Mouse (Mus musculus) layer of hippocampus, adult 18-20 months (tissue): ENCODE data around the gene Zfp503. TPM values are rescaled to one million over a fixed set of nuclear protein-coding genes. Genes with fewer than 3 reads are reported as not detected.

Source experiments
- DNase-seq, 2 experiments: peaks; one replicate each; pipeline ENCODE4 v3.0.0; 2022; ENCODE audit warnings: low spot score in 2 of 2
- total RNA-seq, 2 experiments: library from RNA; stranded (reverse); gene quantifications; 2 replicates each; pipeline ENCODE4 v1.2.3; 2021

The Zfp503 gene
- total RNA-seq, 2 experiments from 2014 or later: 3.6 to 4.1 TPM

DNA sequence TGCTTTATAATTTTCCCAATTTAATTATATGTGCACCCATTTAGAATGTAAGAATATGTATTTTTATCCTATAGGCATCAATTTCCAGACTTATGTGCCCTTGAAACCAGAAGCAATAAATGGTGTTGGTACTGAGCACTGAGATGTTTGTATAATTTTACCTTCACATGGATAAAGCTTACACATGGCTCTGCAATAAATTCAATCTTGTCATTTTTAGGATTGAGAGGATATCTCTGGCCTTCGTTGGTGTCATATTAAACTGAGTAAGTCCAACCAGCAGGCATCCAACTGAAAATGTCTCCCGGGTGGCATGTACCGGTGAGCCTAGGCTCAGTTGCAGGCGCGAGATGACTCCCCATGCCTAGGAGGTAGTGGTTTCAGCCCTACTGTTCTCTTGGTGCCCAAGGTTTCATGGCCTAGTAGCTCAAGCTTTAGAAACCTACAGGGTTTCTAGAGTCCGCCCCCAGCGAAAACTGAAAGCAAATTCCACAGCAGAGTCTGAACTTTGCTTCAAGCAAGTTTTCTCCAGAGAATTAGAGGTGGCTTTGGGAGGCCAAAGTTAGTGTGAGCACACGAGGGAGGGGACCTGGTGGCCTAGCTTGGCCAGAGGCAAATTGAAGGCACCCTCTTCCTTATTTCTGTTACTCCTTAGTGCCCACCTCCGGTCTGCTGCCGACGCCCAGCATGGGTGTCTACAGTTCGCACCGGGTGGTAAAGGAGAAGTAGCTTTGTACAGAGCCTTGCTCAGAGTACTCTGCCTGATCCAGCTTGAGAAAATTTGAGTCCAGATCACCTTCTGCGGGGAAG is 4.1 kb upstream of the Zfp503 start:
- DNase-seq: no peak

DNA sequence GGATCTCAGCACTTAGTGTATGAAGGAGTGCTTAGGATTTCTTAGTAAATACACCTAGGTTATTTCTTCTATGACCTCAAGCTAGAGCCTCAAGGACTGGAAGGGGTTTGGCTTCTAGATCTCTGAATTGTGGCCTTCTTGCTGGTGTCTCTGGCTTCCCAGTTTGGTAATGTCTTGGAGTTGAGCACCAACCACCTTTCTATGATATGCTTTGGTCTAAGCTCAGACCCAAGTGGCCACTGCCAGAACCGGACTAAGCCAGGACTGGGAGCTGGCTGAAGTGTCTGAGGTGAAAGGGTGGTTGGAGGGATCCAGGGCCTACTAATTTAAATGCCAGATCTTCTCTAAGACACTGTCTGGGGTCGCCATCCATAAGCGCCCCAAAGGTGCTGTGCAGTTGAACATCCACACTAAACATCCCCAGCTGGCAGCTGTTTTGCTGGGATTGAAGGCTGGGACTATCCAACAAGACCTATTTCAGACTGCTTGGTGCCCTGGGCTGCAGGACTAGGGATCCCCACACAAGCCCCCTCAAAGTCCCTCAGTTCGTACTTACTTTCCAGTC is 3.0 kb upstream of the Zfp503 start:
- no peak for DNase-seq

DNA sequence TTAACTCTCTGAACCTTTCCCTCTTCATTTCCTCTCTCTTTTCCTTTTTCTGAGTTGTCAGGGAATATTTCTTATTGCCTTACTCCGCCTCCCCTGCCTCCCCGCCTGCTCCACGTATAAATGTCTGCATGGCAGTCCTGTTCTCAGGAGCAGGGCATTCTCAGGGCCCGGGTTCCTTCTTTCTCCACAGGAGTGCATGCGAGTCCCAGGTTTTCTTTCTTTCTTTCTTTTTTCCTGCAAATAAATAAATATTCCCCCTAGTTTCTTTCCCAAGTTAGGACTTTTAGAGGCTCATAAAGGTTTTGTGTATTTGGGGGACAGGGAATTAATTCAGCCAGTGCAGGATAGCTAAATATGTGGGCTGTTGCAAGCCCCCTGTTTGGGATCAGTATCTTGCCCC is 2.5 kb upstream of the Zfp503 start:
- no peak for DNase-seq

DNA sequence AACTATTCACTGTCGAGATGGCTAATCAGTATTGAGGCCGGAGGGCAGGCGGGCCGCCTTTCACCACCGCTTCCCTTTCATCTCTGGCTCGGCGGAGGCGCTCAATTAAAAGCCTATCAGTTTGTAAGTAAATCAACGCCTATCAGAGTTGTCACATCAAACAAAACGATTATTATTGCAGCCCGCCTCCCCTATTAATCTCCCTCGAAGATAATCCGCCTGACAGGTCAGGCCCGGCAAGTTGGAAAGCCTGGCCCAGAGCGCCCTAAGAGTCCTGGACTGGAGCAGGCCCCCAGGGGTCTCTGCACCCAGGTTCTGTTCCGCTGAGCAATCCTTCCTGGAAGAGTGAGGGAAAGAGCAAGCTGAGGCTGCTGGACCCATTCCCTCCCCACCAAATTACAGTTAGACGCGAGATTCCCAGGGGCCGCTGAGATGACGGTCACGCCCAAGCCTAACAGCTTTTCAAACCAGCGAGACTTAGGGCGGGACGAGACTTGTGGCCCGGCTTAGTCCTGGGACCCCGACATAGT is 1.9 kb upstream of the Zfp503 start:
- DNase-seq: no peak

DNA sequence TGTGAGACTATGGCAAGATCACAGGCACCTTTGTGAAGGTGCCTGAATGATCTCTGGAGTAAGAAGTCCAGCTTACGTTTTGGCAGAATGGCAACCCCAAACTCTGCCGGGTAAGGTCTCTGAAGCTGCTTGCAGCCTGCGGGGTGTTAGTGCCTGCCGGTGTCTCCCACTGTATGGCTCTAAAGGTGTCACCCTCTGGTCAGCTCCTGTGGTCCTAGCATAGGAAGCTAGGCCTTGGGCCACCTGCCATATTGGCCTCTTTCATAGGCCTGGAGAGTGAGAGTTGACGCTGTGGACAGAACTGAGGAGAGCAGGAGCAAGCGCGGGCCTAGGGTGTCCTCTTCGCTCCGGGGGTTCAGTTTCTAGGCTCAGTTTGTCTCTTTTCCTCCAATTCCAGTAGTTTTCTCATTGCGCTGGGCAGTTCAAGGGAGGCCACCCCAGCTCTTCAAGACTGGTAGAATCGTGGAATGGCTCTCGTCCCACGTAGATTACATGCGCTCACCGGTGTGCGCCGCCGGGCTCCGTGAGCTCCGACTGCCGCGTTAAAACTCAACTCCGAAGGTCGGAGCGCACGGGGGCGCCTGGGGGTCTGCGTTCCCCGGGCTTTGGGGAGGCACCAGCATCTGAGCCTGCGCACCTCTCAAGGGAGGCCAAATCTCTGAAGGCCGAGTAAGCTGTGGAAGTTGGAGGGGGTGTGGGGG is 1.1 kb upstream of the Zfp503 start:
- no peak for DNase-seq

DNA sequence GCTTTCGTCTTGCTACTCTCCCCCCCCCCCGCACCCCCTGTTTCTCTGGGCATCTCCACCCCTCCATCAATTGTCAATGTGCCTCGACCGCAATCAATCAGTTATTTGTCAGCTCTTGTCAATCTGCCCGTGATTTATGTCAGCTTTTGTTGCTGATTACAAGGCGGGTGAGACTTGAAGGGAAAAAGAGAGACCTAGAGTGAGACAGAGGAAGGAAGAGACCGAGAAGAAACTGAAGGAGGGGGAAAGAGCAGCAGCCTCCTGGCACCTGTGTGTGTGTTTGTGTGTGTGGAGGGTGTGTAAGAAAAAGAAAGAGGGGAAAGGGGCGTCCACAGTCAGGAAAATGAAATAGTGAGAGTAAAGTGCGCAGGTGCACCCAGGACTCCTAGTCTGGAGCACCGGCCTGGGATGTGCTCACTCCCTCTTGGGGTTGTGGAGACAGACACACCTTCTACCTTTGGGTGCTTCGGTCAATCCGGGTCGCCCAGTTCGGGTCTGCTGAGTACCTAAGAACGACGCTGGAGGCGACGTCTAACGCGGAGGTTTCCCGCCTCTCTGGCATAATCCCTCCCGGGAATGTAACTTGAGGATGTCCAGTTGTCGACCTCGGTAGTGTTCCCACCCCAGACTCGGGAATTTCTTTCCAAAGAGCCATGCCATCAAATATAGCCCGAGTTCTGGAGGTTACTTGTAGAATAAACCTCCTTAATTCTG is 667 bp downstream of the Zfp503 start:
- DNase-seq: peak in 1 of 2 experiments; percentile 24

DNA sequence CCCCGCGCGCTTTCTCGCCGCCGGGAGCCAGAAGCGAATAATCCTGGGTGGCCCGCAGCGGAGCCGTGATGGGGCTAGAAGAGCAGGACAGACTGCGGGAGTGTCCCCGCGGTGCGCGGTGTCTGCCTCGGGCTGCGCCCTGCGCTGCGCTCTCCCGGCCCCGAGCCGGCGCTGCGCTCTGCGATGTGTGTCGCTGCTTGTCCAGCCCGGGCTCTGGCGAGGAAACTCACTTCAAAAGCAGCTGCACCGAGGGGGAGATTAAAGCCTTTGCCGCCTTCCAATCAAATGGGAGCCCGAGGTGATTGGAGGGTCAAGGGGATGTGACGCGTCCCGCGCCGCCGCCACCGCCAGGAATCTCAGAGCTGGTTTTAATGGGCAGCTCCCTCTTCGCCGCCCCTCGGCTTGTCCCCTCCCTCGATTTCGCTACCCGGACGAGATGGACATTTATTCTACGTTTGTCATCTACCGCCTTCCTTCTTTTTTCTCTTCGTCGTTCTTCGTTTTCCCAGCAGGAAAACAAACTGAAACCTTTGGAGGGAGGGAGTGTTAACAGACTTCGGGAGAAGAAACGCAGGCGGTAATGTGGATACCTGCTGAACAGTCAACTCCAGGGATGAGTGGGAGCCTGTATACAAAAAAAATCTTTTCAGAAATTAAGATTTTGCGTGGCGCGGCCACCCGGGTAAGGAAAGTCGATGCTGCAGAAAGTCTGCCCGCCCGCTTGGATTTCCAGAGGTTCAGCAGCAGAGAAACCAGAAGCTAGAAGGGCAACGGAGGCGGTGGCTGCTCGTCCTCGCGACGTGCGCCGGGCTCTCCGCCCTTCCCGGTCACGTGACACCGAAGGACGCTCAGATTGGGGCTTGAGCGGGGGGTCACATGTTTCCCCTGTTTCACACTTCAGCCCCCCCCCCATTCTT is 1.5 kb downstream of the Zfp503 start:
- peak; percentile 87 to 93 for DNase-seq

DNA sequence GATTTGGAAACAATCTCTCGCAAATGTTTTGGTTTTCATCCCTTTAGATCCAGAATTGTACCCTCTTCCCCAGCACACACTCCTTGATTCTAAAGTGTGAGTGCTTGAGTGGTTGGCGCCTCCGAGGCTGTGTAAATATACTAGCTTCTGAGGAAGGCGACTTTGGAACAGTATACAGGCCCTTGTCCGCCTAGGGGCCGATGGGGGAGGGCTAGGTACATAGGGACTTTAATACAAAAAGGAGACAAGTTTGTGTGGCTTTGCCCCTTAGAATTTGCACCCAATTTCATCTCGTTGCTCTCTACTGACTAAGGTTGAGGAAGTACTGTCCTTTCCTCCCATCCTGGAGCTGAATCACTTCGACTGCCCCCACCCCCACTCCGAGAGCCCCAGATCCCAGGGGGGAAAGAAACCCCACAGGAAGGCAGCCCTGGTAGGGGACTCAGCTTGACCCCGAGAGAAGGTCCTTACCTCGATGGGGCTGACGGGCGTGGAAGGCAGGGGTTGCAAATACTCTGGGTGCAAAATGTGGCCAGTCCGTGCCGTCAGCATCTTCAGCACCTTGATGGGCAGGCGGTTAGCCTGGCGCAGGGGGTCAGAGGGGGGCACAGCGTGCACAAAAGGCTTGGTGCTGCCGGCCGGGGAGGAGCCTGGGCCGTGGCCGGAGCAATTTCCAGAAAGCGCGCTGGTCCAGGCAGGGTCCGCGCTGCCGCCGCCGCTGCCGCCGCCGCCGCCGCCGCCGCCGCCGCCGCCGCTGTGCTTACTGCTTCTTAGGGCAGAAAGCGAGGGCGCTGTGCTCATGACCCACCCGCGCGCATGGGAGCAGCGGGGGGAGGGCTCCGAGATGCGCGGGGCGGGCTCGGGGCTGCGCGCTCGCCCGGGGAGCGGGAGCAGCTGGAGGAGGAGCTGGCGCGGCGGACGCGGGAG is 2.4 kb downstream of the Zfp503 start:
- no peak for DNase-seq

DNA sequence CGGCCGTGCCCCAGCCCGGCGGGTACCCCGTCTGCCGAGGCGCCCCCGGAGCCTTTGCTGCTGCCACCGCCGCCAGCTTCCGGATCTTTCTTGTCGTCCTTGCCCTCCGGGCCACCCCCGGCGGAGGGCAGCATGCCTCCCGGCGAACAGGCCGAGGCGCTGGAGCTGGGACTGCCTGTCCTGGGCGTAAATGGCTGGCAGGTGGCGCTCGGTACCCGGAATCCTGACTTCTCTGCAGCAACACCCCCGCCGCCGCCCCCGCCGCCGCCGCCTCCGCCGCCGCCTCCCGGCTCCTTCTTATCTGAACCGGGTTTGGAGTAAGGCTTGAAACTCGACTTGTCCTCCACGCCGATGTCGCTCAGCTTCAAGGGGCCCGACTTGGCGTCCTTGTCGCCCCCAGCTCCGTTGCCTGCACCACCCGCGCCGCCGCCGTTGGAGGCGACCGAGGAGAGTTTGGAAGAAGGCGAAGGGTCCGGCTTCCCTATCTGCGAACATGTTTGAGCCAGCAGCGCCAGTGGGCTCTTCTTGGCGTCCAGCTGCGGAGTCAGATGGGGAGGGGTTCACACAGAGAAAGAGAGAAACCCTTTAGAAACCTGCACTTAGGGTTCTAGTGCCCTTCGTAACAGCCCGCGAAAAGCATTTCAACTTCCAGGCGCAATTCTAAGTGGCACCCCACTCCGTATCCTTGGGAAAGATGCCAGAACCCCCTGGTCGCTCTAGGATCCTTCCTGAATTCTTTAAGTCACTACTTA is 3.2 kb downstream of the Zfp503 start:
- peak; percentile 73 to 88 for DNase-seq

DNA sequence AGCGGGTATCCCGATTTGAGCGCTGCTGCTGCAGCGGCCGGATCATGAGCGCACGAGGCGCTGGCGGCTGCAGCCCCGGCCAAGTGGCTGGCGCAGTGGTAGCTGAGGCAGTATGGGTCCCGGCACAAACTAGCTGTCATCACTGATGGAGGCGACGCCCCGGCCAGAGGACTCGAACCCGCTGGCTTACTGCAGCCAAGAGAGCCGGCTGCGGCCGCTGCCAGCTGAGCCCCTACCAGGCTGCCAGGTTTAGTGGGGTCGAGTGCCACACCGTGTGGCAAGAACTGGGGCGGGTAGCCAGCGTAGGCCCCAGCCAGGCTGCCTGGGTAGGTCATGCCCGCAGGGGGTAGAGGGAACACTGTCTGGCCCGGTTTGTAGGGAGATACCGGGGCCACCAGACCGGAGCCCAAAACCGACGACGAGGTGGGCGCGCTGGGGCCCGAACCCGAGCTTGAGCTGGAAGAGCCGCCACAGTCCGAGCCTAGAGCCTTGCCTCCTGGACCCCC is 3.9 kb downstream of the Zfp503 start:
- DNase-seq: no peak

DNA sequence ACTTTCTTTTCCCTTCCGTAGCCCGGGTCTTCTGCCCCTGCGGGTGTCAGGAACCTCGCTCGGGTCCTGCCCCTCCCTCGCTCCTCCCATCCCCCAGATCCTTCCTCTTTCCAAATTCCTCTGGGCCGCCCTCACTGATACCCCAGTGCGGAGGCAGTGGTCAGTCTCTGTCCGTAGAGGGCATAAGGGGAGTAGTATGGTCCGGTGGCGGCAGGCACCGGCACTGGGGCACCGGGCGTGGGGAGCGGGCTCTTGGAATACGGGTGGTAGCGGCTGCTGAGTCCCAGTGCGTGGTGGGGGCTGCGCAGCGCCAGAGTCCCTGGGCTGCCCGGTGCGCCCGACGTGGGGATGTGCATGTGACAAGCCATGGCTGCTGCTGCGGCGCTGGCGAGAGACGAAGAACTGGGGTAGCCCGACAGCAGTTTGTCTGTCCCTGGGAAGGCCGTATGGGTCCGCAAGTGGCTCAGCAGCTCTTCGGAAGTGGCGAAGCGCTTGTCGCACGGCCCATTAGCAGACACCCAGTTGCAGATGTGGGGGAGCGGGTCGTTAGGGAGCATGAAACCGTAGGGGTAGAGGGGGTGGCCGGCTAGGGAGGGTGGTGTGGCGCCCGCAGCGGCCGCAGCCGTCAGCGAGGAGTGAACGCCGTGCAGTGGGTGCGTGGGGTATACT is 4.5 kb downstream of the Zfp503 start:
- DNase-seq: no peak

DNA sequence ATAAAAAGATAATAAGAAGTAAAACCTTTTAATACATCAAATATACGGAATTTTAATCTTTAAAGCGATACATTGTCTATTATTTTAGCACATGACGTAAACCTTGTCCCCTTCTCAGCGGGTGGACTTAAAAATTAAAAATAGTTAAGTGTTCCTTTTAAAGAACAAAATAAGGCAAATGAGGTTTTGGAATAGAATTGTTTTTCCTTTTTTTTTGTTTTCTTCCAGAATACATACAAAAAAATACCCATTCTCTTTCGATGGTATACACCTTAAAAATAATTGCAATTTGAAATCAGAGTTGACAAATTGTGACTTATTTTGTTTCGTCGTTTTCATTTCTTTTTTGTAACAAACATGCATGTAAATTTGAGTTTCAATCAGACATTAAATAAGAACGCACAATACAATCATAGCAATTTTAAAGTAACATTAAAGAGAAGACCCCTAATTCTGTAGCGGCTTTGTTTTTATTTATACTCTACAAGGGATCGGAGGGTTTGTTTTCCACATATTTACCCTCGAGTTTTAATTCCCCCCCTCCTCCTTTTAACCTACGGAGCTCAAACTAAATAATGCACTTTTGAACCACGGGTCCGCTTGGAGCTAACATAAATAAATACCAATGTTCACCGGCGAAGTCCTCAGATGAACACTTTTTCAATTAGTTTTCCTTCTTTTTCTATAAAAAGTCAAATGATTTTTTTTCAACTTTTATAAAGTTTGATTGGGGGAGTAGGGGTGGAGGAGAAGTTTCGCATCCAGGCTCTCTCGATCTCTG is 5.3 kb downstream of the Zfp503 start:
- no peak for DNase-seq

DNA sequence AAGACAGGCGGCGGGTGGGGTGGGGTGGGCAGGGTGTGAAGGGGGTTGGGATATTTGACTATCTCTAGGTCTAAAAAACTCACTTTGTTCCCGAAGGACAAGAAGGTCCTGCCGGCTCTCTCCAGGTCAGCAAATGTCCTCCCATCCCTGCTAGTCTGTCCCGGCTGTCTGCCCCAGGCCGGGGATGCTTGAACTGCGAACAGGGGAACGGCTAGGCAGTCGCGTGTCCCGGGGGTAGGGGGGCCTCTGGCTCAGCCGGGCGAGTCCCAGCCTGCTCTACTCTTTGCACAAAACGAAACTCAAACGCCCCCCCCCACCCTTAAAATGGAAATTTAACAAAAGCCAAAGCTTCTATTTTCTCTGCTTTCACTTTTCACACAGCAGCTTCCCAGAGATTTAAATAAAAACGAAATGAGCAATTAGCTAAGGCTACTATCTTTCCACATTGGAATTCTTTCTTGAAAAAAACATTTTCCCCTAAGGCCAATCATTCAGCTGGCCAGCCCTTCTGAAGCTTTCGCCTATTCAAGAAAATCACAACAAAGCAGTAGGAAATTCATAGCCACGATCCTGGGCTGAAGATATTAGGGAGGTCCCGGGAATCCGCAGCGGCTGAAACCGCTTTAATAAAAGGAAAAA is 6.0 kb downstream of the Zfp503 start:
- DNase-seq: no peak

DNA sequence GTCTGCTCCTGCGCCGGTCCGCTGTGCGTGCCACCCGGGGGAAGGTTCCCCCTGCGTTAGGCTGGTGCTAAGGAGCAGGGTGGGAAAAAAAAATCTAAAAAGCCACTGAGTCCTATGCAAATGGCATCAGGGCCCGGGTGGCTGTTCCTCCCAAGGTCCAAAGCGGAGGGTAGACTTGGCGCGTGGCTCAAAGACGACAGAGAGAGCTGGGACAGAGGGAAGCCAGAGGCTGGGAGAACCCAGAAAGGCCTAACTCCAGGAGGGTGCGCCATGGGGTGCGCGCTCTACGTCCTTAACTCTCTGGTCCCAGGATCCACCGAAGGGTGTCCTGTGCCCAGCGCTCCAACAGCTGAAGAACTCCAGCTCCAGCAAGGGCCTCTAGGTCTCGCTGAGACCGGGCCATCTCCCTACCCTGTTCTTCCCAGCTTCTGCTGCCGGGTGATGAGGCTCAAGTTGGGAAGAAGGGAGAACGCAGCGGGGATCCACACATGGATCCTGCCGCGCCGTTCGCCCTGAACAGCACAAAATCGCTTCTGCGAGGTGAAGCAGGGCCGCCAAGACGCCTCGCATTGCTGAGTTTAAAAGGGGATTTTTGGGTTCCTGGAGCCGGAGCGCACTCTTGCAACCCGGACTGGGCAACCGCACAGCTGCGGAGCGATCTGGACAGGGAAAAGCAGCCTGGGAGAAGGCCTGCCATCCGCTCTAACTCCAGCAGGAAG is 6.7 kb downstream of the Zfp503 start:
- DNase-seq: no peak

DNA sequence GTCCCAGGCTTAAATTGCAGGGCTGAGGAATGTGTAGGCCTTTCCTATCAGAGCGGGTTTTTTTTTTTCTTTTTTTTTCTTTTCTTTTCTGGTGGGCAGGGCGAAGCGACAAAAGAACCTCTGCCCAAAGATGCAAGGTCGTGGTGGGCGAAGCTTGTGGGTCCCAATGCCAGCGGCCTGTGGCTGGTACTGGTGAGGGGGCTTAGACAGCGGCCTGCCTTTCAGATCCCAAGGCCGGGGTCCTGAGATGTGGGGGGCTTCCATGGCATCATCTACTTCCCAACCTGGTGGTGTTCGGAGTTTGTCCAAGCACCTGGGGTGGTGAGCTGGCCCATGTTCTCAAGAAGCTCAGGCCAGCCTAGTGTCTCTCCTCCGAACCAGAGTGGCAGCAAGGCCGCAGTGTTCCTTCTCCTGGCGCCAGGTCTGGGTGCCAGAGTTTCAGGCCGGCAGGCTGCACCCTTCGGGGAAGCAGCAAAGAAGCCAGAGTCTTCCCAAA is 7.3 kb downstream of the Zfp503 start:
- DNase-seq: no peak

DNA sequence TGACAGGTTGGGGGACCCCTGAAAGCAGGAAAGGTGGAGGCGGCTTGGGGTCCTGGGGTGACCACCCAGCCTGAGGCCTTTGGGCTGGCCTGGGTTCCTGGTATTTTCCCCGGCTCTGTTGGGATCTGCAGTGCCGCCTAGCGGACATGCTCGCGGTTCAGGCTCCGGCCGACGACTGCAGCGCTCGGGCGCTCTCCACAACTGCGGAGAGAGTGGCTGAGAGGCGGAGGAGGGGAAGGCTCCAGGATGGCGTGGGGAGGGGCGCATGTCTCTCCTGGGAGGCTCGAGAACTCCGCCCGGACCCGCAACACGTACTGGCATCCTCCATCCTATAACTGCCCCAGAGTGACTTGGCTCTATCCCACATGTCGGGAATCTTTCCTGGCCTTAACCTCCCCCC is 7.9 kb downstream of the Zfp503 start:
- DNase-seq: peak in 1 of 2 experiments; percentile 76
